Mouse (Mus musculus): ENCODE data around the gene Mocs1.
"Not testable (repeated sequence)": the region's sequence is repeated elsewhere in the genome, so short reads cannot be mapped to it uniquely, and the experiment has no call there.

The Mocs1 gene

DNA sequence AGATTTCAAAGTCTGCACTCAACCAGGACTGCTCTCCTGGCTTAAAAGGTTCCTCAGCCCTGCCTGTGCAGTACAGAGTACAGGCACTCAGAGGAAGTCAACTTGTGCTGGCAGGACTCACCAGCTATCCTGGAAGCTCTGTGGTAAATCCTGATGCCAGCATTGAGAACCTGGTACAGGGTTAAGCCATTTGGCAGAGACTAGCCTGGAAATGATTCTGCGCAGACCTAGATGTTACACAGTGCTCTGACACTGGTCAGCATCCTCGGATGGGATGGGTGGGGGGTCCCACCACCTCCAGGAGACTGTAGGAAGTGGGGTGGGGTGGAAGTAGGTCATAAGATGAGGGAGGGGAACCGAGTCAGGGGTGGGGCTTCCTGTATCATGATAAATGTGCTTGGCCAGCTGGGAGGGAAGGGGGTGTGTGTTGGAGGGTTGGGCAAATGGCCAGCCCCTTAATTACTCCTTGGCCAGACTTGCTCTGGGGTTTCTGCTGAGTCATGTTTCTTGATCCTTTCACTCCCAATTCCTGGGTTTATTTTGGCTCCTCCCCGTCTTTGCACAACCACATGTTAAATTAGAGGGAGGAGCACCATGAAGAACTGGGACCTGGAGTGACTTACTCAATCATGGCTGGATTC lies 4.0 kb downstream of the Mocs1 start:
- no peak for DNase-seq (ENCODE audit: low spot score)

DNA sequence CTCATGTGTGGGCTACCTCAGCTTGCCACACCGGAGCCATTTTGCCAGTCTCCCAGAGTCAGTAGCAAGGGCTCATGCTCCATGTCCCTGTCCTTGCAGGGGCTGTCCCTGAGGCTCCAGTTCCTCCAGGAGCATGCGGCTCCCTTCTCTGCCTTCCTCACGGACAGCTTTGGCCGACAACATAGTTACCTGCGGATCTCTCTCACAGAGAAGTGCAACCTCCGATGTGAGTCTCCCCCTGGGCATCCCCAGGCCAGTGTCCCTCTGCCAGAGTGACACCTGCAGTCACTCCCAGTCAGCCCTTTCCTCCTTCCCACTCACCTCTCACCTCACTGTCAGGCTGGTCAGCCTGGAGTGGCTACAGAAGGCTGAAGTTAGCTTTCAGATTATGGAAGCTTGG lies 4.9 kb downstream of the Mocs1 start:
- DNase-seq (ENCODE audit: low spot score): no peak

DNA sequence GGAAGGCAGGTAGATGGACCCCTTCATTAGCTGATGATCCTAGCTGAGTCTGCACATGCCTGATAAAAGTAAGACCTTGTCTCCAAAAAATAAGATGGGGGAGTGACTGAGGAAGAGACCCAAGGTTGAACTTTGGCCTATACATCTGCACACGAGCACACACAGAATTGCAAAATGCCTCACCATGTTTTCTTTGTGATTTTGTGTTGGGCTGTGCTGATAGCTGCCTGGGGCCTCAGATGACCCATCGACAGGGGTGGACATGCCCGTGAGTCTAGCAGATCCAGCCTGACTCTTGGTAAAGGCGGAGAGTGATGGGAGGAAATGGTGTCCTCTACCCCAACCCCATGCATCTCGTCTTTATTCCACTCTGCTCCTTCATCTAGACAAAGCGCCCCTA lies 6.1 kb downstream of the Mocs1 start:
- no peak for DNase-seq (ENCODE audit: low spot score)

DNA sequence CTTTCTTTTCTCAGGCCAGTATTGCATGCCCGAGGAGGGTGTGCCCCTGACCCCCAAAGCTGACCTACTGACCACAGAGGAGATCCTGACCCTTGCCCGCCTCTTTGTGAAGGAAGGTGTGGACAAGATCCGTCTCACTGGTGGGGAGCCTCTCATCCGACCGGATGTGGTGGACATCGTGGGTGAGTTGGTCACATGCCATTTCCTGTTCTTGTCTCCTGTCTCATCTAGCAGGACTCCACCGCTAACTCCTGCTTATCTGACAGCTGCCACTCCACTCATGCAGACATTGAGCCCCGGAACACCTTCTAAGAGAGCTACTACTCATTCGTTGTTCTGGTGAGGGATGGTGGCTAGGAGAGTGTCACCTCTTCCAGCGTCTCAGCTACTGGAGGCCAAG lies 6.9 kb downstream of the Mocs1 start:
- no peak for DNase-seq (ENCODE audit: low spot score)

DNA sequence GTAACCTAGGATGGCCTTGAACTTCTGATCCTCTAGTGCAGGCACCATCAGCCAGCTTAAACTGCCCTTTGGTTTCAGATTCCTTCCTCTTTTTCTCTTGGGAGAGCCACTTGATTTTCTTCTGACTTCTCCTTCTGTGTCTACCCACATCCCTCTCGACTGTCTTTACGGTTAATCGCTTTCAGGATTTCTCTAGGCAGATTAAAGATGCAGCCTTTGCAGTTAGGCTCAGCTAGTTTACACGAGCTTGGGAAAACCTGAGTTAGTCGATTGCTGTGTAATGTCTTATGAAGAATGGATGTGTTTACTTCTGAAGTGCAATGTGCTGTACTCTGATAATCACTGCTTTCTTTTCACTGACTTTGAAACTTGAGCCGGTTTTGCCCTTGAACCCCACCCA lies 8.5 kb downstream of the Mocs1 start:
- DNase-seq (ENCODE audit: low spot score): no peak

DNA sequence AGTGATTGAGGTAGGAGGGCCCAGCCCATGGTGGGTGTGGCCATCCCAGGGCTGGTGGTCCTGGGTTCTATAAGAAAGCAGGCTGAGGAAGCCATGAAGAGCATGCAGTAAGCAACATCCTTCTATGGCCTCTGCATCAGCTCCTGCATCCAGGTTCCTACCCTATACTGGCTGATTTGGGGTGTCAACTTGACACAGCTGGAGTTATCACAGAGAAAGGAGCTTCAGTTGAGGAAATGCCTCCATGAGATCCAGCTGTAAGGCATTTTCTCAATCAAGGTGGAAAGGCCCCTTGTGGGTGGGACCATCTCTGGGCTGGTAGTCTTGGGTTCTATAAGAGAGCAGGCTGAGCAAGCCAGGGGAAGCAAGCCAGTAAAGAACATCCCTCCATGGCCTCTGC lies 9.1 kb downstream of the Mocs1 start:
- not testable (repeated sequence) for DNase-seq (ENCODE audit: low spot score)

DNA sequence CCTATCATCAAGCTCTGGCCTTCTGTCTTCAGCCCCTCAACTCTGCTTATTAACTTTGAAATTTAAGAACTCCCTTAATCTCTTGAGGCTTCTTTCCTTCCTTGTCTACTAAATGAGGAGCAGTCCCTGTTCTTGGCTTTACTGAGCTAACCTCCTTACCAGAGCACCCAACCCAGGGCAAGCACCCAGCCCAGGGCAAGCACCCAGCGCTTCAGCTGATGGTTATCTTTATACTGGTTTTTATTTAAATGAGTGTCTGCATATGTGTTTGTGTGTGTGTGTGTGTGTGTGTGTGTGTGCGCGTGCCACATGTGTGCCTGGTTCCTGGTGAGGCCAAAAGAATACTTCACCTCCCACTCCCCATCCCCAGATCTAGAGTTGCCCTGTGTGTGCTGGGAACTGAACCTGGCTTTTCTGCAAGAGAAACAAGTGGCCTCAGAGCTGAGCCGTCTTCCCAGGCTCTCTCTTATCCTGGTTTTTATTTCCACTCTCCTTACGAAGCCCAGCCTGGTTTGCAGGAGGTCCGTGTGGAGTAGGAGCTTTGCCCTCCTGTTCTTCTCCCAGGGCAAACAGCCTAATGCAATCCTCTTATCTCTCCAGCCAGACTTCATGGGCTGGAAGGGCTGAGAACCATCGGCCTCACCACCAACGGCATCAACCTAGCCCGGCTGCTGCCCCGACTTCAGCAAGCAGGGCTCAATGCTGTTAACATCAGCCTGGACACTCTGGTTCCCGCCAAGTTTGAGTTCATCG lies 10.8 kb downstream of the Mocs1 start:
- DNase-seq (ENCODE audit: low spot score): no peak

DNA sequence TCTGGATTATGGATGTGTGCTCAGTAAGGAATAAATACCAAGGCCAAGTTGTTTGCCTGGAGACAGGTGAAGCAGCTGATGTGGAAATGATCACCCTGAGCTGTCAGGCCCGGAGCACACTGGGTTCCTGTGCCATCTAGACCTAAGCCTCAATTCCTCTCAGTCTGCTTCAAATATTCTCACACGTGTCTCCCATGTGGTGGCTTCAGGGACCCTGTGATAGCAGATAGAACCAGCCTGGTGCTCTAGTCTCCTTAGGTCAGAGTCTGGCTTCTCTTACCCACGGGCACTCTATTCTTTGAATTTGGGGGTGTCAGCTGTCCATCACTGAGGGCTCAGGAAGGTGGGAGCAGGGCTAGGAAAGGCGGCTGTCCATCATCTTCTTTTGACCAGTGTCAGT lies 11.5 kb downstream of the Mocs1 start:
- DNase-seq (ENCODE audit: low spot score): no peak

DNA sequence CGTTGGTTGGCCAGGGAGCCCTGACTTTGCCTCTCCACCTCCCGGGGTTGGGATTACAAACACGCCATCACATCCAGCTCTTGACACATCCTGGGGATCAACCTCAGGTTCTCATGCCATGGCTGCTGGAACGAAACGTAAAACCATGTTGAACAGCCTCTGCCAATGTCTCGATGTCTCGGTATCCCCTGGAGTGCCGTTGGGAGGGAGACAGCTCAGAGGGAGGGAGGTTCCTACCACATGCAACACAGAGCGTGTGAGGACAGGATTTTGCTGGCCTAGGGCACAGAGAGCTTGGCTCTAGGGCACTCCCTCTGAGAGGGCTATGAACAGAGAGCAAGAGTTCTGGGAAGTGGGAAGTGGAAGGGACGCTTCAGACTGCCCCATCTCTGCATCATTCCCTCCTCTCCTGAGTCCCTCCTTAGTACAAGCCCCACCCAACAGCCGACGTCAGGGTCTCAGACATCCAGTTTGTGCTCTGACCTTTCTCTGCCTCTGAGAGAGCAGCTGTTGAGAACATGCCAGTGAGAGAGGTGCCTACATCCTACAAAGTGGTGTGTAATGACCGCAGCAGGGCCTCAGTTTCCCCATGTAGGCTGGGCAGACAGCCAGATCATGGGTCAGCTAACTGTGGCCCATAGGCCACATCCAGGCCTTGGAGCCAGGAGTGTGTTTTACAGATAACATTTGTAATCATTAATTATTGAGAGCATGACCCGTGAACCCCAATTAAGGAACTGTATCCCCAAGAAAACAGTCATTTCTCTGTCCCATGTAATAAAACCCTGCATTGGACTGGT lies 12.4 kb downstream of the Mocs1 start:
- DNase-seq (ENCODE audit: low spot score): no peak

DNA sequence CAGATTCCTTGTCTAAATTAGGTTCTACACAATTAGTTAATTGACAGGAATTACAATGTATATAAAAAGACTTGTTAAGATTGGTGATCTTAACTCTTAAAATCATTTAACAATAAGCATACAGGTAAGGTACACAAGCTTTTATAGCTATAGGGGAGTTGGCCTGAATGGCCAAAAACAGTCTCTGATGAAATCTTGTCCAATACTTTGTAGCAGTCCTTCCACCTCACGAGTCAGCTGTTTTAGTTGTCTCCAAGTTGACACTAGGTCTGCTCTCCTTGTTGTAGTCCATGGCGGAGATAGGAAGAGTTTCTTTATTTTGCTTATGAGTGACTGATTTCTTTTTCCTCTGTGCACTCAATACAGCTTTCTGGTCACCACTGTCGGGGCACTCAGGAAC lies 14.7 kb downstream of the Mocs1 start:
- not testable (repeated sequence) for DNase-seq (ENCODE audit: low spot score)

DNA sequence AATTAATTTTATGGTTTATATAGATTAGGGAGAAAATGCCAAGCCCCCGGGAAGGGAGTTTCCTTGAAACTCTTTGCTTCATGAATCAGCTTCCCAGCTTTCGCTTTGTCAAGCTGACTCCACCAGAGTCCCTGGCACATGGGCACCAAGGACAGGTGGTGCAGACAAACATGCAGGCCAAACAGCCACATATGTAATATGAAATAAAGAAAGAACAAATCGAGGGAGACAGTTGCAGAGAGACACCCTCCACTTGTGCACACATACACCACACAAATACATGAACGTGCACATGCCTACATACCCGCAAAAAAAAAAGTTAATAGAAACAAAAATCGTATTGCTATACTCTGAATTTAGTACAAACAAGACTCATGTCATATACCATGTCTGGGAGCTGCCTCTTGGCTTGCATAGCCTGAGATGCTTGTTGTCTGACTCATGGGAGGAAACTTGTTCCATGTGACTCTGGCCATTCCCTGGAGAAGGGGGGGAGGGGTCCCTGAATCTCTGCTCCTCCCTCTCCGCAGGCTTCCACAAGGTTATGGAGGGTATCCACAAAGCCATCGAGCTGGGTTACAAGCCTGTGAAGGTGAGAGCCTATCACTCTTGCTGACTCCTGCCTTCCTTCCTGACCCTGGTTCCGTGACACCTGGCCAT lies 20.5 kb downstream of the Mocs1 start:
- DNase-seq (ENCODE audit: low spot score): no peak

DNA sequence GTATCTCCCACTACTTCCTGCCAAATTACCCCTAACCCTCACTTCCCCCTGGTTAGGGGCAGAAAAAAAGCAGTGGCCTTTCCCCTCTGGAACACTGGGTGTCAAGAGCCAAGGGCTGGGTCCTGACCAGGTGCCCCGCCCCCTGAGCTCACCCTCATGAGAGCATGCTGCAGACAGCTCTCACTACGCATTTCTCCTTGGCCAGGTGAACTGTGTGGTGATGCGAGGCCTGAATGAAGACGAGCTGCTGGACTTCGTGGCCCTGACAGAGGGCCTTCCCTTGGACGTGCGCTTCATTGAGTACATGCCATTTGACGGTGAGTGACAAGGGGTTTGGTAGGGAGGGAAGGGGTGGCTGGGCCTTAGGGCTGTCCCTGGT lies 21.1 kb downstream of the Mocs1 start:
- no peak for DNase-seq (ENCODE audit: low spot score)

DNA sequence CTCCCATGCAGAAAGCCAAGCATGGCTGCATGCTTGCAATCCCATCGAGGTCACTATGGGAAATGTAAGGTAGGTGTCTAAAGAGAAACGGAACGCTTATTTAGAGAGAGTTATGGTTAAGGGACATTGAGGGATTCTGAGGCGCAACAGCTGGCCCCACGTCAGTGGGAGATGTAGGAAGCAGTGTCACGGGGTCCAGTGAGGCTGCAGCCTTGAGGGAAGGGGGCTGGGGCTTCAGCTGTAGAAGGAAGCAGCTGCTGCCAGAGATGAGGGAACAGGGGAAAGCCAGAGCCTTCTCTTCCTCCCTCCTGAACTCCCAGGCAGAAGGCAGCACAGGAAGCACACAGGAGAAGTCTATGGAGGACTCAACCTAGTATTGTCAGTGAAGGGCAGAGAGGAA lies 22.8 kb downstream of the Mocs1 start:
- DNase-seq (ENCODE audit: low spot score): no peak

DNA sequence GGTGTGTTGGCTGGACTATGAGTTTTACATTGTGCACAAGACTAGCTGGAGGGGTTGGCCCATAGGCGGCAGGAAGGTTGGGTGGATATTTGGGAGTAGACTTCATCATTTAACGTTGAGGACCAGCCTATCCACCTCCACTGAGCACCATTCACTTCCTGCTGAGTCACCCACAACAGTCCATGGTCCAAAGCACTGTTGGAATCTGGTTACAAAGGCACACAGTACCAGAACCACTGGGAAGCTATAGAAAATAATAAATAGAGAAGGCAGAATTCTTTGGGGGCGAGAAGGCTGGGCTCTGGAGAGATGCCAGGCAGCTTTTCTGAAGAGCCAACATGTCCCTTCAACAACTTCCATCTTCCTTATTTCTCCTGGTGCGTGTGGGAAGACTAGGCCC lies 28.2 kb downstream of the Mocs1 start:
- DNase-seq (ENCODE audit: low spot score): no peak

DNA sequence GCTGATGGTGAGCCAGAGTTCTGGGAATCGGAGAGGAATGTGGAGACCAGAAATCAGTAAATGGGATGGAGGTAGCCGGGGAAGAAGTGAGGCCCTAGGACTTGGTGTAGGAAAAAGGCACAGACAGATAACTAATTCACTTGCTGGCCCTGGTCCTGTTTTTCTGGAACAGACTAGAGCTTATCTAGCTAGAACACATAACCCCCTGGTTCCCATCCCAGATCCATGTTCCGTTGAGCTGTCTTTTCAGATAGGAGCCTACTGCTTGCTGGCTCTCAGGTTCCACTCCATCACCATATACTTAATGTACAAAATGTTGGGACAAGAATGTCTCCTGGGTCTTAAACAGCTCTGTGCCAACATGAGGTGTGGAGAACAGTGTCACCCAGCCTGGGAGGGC lies 29.7 kb downstream of the Mocs1 start:
- no peak for DNase-seq (ENCODE audit: low spot score)

DNA sequence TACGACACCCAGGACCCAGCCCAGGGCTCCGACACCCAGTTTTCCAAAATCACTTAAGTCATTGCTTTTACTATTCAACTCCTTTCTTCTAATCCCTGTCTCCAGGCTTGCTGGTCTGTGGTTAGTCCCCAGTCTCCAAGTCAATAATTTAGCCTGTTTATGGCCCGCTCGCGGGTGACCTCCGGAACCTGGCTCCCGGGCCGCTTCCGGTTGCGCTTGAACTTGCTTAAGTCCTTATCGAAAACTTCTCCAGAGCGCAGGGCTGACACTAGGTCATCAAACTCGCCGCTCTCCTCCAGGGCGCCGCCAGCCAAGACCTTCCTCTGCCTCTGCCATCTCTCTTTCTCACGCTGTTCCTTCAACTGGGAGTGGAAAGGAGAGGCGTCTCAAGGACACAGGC lies 30.2 kb downstream of the Mocs1 start:
- DNase-seq (ENCODE audit: low spot score): no peak

DNA sequence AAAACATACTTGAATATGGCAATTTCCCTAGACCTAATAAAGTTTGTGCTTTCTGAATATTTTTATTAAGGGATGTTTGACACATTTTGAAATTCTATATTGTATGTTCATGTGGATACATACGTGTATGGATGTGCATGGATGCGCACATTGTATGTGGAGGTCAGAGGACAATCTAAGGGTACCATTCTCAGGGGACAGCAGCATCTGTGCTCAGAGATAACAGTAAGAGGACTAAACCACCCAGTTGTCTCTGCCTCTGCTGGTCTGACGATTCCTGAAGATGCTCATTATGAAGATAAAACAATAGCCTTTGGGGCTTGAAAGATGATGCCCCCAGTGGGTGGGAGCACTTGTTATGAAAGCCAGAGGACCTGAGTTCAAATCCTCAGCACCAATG lies 36.7 kb downstream of the Mocs1 start:
- no peak for DNase-seq (ENCODE audit: low spot score)

DNA sequence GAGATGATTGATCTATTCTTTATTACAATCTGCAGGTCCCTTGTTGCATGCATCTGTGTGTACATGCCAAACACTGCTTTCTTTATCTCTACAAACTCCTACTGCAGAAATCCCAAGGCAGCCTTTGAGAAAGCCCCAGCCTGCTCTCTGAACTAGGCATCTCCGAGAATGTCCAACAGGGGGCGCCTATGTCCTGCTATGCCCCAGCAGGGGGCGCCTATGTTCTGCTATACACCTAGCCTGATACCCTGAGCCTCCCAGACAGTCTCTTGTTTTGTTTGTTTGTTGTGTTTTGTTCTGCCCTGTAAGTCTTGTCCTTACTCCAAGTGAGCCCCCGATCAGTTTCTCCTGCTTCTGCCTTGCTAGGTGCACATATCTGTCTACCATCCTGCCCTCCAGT lies 40.1 kb downstream of the Mocs1 start:
- peak; percentile 68 for DNase-seq (ENCODE audit: low spot score)

DNA sequence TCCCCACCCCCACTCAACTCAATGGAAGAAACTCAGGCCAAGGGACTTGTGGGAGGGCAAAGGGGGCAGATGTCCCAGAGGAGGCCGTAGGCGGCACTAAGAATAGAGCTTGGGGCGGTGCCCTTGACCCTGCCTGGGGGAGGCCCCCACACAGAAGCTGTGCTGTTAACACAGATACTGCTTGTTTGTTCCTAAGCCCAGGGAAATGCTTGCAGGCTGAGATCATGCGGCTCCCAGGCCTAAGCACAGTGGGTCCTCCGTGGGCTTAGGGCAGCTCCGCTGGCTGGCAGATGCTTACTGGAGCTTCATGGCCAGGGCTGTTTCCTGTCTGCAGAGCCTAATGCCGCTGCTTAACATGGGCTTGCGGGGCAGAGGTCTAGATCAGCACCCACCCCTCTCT lies 44.5 kb downstream of the Mocs1 start:
- DNase-seq (ENCODE audit: low spot score): no peak

DNA sequence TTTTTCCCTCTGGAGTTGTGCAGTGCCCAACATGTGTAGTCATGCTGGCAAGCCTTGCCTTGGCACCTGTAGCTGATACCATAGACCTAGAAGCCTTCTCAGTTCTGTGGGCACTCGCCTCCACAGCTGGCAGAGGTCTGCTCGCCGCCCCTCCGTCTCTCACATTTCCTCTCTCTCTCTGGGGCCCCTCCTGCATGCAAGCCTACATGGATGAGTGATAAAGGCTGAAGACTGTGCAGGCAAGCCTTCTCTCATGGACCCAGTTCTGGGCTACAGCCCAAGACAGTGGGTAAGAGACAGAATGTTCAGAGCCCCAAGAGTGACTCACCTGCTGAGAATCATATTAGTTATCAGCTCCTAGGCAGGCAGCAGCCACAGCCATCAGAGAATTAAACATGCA lies 45.9 kb downstream of the Mocs1 start:
- no peak for DNase-seq (ENCODE audit: low spot score)

DNA sequence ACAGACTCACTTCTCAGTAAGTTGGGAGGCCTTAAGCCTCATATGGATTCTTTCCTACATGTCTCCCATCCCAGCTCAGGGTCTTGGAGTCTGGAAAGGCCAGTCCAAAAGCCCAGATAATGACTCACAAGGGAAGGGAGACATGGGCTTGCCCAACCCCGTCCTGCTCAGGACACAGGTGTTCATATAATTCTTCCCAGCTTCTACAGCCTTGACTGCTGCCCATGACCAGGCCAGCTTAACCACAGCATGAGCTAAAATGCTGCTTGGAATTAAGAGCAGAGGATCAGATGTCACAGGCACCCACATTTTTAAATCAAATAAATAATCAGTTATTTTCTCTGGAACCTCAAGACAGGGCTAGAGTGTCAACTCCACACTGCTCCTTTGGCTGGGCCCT lies 47.0 kb downstream of the Mocs1 start:
- no peak for DNase-seq (ENCODE audit: low spot score)

DNA sequence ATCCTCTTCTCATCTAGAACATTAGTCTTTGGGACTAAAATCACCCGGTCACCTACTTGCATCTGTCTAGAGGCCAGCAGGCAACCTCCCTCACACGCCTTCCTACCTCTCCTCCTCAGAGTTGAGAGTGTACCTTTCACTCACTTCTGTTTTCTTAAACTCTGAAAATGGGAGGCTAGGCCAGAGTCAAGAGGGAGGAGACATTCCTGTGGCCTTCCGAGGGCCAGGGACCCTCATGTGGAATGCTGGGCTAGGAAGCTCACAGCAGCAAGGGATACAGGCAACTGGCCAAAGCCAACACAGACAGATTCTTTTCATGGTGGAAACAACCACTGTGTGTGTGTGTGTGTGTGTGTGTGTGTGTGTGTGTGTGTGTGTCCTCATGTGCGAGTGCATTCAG lies 49.2 kb downstream of the Mocs1 start:
- no peak for DNase-seq (ENCODE audit: low spot score)

DNA sequence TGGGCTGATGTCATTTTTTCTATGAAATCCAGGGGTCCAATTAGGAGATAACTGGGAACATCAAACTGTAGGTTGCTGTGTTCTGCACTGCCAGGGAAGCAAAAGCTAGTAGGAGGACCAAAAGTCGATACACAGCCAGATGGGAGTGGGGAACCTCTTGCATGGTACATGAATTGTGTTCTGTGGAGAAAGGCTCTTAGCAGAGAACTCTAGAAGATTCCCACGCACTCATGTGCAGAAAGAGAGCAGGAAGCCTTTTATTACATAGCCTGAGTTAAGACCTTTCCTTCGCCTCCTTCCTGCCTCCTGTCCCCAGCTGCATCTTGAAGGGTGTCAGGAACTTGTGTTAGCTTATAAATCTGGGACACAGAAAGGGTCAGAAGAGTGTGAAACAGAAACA lies 53.7 kb downstream of the Mocs1 start:
- DNase-seq (ENCODE audit: low spot score): peak; percentile 17

Data from left cerebral cortex, adult 11 months (tissue).